Mouse (Mus musculus): ENCODE data around the gene Olfr298.

Gene Olfr298

GRCm38 (mm10) chr7:86492384-86492783 lies at the start of gene Olfr298:
Gene Olfr298 (minus strand): TSS chr7:86492484.
- no peak for DNase-seq (ENCODE audit: low spot score in 2 of 2)

DNA sequence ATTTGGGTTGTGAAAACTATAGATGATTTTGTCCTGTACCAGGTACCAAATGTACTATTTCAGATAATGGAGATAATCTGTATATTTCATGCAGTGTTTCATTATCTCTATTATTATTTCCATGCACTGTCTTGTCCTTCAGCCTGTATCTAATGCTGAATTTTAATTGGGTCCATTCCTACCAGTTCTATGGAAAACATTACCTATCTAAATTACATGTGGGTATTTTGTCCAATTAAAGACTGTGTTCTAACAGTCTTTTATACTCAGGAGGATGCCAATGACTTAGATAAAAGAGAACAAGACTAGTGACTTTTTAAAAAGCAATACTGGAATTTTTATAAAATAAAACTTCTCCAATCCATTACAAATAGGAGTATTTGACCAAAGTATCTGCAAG lies 27.4 kb upstream of the Olfr298 start, which contains the start of gene Olfr297:
Gene Olfr297 (plus strand): TSS at position 301 of the 400 bp plus-strand sequence.
- no peak for DNase-seq (ENCODE audit: low spot score in 2 of 2)

GRCm38 (mm10) chr7:86459621-86460020 lies 32.7 kb downstream of the Olfr298 start, which contains the start of gene Olfr299:
Gene Olfr299 (plus strand): TSS chr7:86459921.
- no peak for DNase-seq (ENCODE audit: low spot score in 2 of 2)
